Mouse (Mus musculus) left cerebral cortex, adult 18-20 months (tissue): ENCODE data around the gene AC124502.3. TPM values are rescaled to one million over a fixed set of nuclear protein-coding genes. Genes with fewer than 3 reads are reported as not detected.

Experiments used
- DNase-seq, 2 experiments: peaks; one replicate each; pipeline ENCODE4 v3.0.0; 2021 to 2022; ENCODE audit warnings: low spot score in 2 of 2, mixed read lengths in 1 of 2
- total RNA-seq, 2 experiments: library from RNA; stranded (reverse); gene quantifications; 2 replicates each; pipeline ENCODE4 v1.2.3; 2021

The AC124502.3 gene
- total RNA-seq, 2 experiments from 2014 or later, result 6.5 to 7.6 TPM

GRCm38 (mm10) chr19:5057876-5058775, 19.4 kb downstream of the AC124502.3 start:
- no peak for DNase-seq

- DNase-seq, result no peak
Measured at GRCm38 (mm10) chr19:5058801-5059771, 20.4 kb downstream of the AC124502.3 start.

- DNase-seq, result no peak
Measured at GRCm38 (mm10) chr19:5060365-5061330, 22.0 kb downstream of the AC124502.3 start.

- DNase-seq, result no peak
Measured at GRCm38 (mm10) chr19:5062041-5062440, 23.4 kb downstream of the AC124502.3 start.

- DNase-seq, result no peak
Measured at GRCm38 (mm10) chr19:5062446-5062845, 23.8 kb downstream of the AC124502.3 start.

GRCm38 (mm10) chr19:5065104-5065503, 26.4 kb downstream of the AC124502.3 start:
- no peak for DNase-seq

- no peak for DNase-seq
Measured at GRCm38 (mm10) chr19:5067040-5067799, 28.5 kb downstream of the AC124502.3 start.

- no peak for DNase-seq
Measured at GRCm38 (mm10) chr19:5067867-5068569, 29.3 kb downstream of the AC124502.3 start, which contains the start of gene Cd248. TSS of gene Cd248 (plus strand) at chr19:5068078.

GRCm38 (mm10) chr19:5068570-5069234, 30.0 kb downstream of the AC124502.3 start:
- no peak for DNase-seq

- DNase-seq, result no peak
Measured at GRCm38 (mm10) chr19:5069486-5069885, 30.8 kb downstream of the AC124502.3 start.

- DNase-seq, result no peak
Measured at GRCm38 (mm10) chr19:5069978-5070377, 31.3 kb downstream of the AC124502.3 start.

- DNase-seq, result no peak
Measured at GRCm38 (mm10) chr19:5071077-5071476, 32.4 kb downstream of the AC124502.3 start.

GRCm38 (mm10) chr19:5071545-5072369, 33.1 kb downstream of the AC124502.3 start:
- no peak for DNase-seq

GRCm38 (mm10) chr19:5072389-5073019, 33.8 kb downstream of the AC124502.3 start:
- no peak for DNase-seq

- DNase-seq, result peak in 1 of 2 experiments; percentile 61
Measured at GRCm38 (mm10) chr19:5073028-5073427, 34.3 kb downstream of the AC124502.3 start.

GRCm38 (mm10) chr19:5073518-5073917, 34.8 kb downstream of the AC124502.3 start:
- no peak for DNase-seq

- DNase-seq, result no peak
Measured at GRCm38 (mm10) chr19:5079279-5079678, 40.6 kb downstream of the AC124502.3 start.
